Mouse (Mus musculus) hindbrain, postnatal 0 days (tissue): ENCODE data around the gene Slc44a1. TPM values are rescaled to one million over a fixed set of nuclear protein-coding genes. Genes with fewer than 3 reads are reported as not detected.
A peak's percentile ranks its signal among the peaks of the same experiment; 100 is the strongest.

Source experiments
- ATAC-seq: fragments of 200-750 bp; cut with Nextera tagmentation; 2 replicates; pipeline ENCODE4 v1.8.0; 2017; ENCODE audit warnings: mild to moderate bottlenecking, moderate TSS enrichment, moderate library complexity
- DNase-seq: peaks from one replicate; pipeline ENCODE4 v3.0.0-alpha.2; 2015; ENCODE audit warnings: low spot score
- H3K27ac ChIP-seq: fragments of 300-500 bp; sonication (generic); 2 replicates; pipeline ENCODE4 v1.5.1; 2014; ENCODE audit warnings: mild to moderate bottlenecking
- H3K27me3 ChIP-seq: fragments of 300-500 bp; sonication (generic); 2 replicates; pipeline ENCODE4 v1.6.1; 2014; ENCODE audit warnings: low read length, mixed read lengths; ENCODE audit not compliant: insufficient read depth
- H3K36me3 ChIP-seq: fragments of 300-500 bp; sonication (generic); 2 replicates; pipeline ENCODE4 v1.6.1; 2014; ENCODE audit warnings: low read length, mixed read lengths; ENCODE audit not compliant: insufficient read depth
- H3K4me1 ChIP-seq: fragments of 300-500 bp; sonication (generic); 2 replicates; pipeline ENCODE4 v1.6.1; 2014; ENCODE audit warnings: antibody characterized with exemption, low read length, mixed read lengths; ENCODE audit not compliant: insufficient read depth
- H3K4me2 ChIP-seq: fragments of 300-500 bp; sonication (generic); 2 replicates; pipeline ENCODE4 v1.6.1; 2014; ENCODE audit warnings: low read depth, mild to moderate bottlenecking, low read length, moderate library complexity, mixed read lengths
- H3K4me3 ChIP-seq: fragments of 300-500 bp; sonication (generic); 2 replicates; pipeline ENCODE4 v1.5.1; 2014; ENCODE audit warnings: low read length
- H3K9ac ChIP-seq: fragments of 300-500 bp; sonication (generic); replicated peaks from 2 replicates; pipeline ENCODE4 v1.6.1; 2014; ENCODE audit warnings: mild to moderate bottlenecking, low read length, moderate library complexity, mixed read lengths
- H3K9me3 ChIP-seq: fragments of 300-500 bp; sonication (generic); 2 replicates; pipeline ENCODE4 v1.6.1; 2016; ENCODE audit warnings: low read length, mixed read lengths
- CTCF ChIP-seq: IDR thresholded peaks from 2 replicates; pipeline ENCODE4 v1.5.1; 2016; ENCODE audit warnings: antibody characterized with exemption, control low read depth, low read depth
- WGBS: fragments of 180-500 bp; shearing (Covaris S2); extraction: QIAGEN DNeasy Blood & Tissue Kit; methylation state at CpG from one replicate; pipeline ENCODE4 v1.1.7; 2014; 5-methylcytosine and 5-hydroxymethylcytosine counted together
- polyA plus RNA-seq: library from polyadenylated mRNA; unstranded; fragments of >200 nt; fragmentation: Nextera tagmentation; extraction: Ambion mirVana; gene quantifications from 2 replicates; pipeline ENCODE4 v1.2.1, GENCODE M21; 2015
- total RNA-seq: library from RNA; depleted of rRNA; stranded (reverse); fragments of >200 nt; gene quantifications from 2 replicates; pipeline ENCODE4 v1.2.3, GENCODE M21; 2014; rRNA removed

Gene Slc44a1
- total RNA-seq: 28.6 and 39.4 TPM in 2 replicates
- 13.6 and 14.5 TPM in 2 replicates for polyA plus RNA-seq

GRCm38 (mm10) chr4:53440010-53440815, at the start of gene Slc44a1:
TSS of gene Slc44a1 (plus strand) at chr4:53440413.
- no peaks in the 10 kb centered on the region for H3K36me3 ChIP-seq
- peak within 1 kb of the TSS; percentile 89 for H3K27ac ChIP-seq
- ATAC-seq: peak; percentile 98
- TF ChIP-seq CTCF: no peak
- peak within 1 kb of the TSS; percentile 94 for H3K4me3 ChIP-seq
- WGBS: under 1% methylated on average over 92 of the region's 122 CpGs
- peak; percentile 97 for DNase-seq
- H3K9ac ChIP-seq: peak within 1 kb of the TSS; percentile 90
- H3K9me3 ChIP-seq: no peaks in the 10 kb centered on the region
- H3K4me2 ChIP-seq: peak within 1 kb of the TSS; percentile 93
- H3K27me3 ChIP-seq: no peaks in the 10 kb centered on the region
- H3K4me1 ChIP-seq: peaks cover 3% of the 10 kb centered on the region; the same call in 1 of the 2 replicates

GRCm38 (mm10) chr4:53395002-53395401, 45.2 kb upstream of the Slc44a1 start:
- ATAC-seq: no peak
- DNase-seq: no peak
- TF ChIP-seq CTCF: no peak
- H3K4me2 ChIP-seq: no peak overlapping the region
- H3K27ac ChIP-seq: no peak overlapping the region
- H3K36me3 ChIP-seq: no peaks in the 10 kb centered on the region
- WGBS: 87% methylated on average over 3 of the region's 3 CpGs
- no peaks in the 10 kb centered on the region for H3K4me1 ChIP-seq
- no peak overlapping the region for H3K9ac ChIP-seq
- no peaks in the 10 kb centered on the region for H3K27me3 ChIP-seq
- H3K9me3 ChIP-seq: no peaks in the 10 kb centered on the region
- H3K4me3 ChIP-seq: no peak overlapping the region

- Histone ChIP-seq H3K9ac (no peak overlapping the region), H3K4me3 (no peak overlapping the region), H3K27ac (no peak overlapping the region), H3K36me3 (no peaks in the 10 kb centered on the region), H3K4me1 (no peaks in the 10 kb centered on the region), H3K9me3 (no peaks in the 10 kb centered on the region), H3K4me2 (no peak overlapping the region), H3K27me3 (no peaks in the 10 kb centered on the region)
- no peak for DNase-seq
- WGBS: 79% methylated on average over 11 of the region's 11 CpGs
- ATAC-seq: no peak
- no peak for TF ChIP-seq CTCF
Measured at GRCm38 (mm10) chr4:53396623-53397192, 43.5 kb upstream of the Slc44a1 start.

- H3K36me3 ChIP-seq: no peaks in the 10 kb centered on the region
- no peak overlapping the region; the same call in 1 of the 2 replicates for H3K27ac ChIP-seq
- no peak overlapping the region for H3K4me3 ChIP-seq
- DNase-seq (peak; percentile 42), ATAC-seq (no peak)
- no peaks in the 10 kb centered on the region for H3K4me1 ChIP-seq
- no peak for TF ChIP-seq CTCF
- H3K9ac ChIP-seq: no peak overlapping the region
- no peaks in the 10 kb centered on the region for H3K27me3 ChIP-seq
- no peaks in the 10 kb centered on the region for H3K9me3 ChIP-seq
- 53% methylated on average over 4 of the region's 4 CpGs for WGBS
- no peak overlapping the region for H3K4me2 ChIP-seq
Measured at GRCm38 (mm10) chr4:53397280-53398117, 42.7 kb upstream of the Slc44a1 start.

- DNase-seq (no peak), ATAC-seq (no peak)
- H3K4me2 ChIP-seq: no peak overlapping the region
- H3K9me3 ChIP-seq: no peaks in the 10 kb centered on the region
- H3K36me3 ChIP-seq: no peaks in the 10 kb centered on the region
- H3K9ac ChIP-seq: no peak overlapping the region
- no peak for TF ChIP-seq CTCF
- no peaks in the 10 kb centered on the region for H3K27me3 ChIP-seq
- no peak overlapping the region for H3K27ac ChIP-seq
- H3K4me1 ChIP-seq: no peaks in the 10 kb centered on the region
- H3K4me3 ChIP-seq: no peak overlapping the region
- 36% methylated on average over 5 of the region's 5 CpGs for WGBS
Measured at GRCm38 (mm10) chr4:53398561-53398960, 41.7 kb upstream of the Slc44a1 start.

- no peak for ATAC-seq
- H3K4me2 ChIP-seq: no peak overlapping the region
- no peak for TF ChIP-seq CTCF
- no peak overlapping the region for H3K4me3 ChIP-seq
- no peak overlapping the region for H3K27ac ChIP-seq
- no peaks in the 10 kb centered on the region for H3K27me3 ChIP-seq
- no peaks in the 10 kb centered on the region for H3K9me3 ChIP-seq
- no peak for DNase-seq
- no peaks in the 10 kb centered on the region for H3K36me3 ChIP-seq
- no peak overlapping the region for H3K9ac ChIP-seq
- WGBS: 78% methylated on average over 1 of the region's 1 CpGs
- H3K4me1 ChIP-seq: no peaks in the 10 kb centered on the region
Measured at GRCm38 (mm10) chr4:53399428-53399827, 40.8 kb upstream of the Slc44a1 start.
